Mouse (Mus musculus) embryo, embryonic 11.5 days (tissue): ENCODE measurements around the gene Bbs12.
A peak's percentile ranks its signal among the peaks of the same experiment; 100 is the strongest.

Experiments used
- DNase-seq: peaks from one replicate; pipeline ENCODE4 v3.0.0-alpha.2; 2012; ENCODE audit warnings: low read depth, low spot score

Gene Bbs12

DNA sequence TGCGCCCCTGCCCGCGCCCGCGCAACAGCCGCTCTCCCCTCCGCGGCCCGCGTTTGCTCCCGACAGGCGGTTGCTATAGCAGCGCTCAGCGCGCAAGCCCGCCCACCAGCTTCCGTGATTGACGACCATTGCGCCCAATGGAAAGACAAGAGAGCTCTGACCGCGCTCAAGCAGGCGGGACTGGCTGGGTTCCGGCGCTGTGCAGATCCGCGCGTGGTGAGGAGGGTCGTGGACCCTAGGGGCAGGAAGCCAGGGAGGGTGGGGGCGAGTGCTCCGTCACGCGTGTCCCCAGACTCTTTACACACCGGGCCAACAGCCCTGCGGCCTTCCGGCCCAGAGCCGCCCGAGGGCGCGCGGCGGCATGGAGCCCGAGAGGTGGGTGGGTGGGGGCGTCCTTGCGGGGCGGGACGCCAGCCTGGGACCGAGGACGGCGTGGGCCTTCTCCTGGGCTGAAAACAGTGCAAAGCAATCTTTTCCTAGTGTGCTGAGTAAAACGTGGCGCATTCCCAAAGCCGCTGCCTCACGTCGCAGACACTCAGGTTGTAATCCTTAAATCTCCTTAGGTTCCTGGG lies at the start of gene Bbs12, which contains the start of gene Cetn4:
Bbs12 (plus strand) TSS at position 185 of the 572 bp plus-strand sequence.
Cetn4 (minus strand) TSS at position 339 of the 572 bp plus-strand sequence.
- peak; percentile 92 for DNase-seq

GRCm38 (mm10) chr3:37268338-37268737 lies 44.0 kb upstream of the Bbs12 start:
- no peak for DNase-seq

- no peak for DNase-seq
These were observed 42.4 kb upstream of the Bbs12 start for GRCm38 (mm10) chr3:37269926-37270325.

DNA sequence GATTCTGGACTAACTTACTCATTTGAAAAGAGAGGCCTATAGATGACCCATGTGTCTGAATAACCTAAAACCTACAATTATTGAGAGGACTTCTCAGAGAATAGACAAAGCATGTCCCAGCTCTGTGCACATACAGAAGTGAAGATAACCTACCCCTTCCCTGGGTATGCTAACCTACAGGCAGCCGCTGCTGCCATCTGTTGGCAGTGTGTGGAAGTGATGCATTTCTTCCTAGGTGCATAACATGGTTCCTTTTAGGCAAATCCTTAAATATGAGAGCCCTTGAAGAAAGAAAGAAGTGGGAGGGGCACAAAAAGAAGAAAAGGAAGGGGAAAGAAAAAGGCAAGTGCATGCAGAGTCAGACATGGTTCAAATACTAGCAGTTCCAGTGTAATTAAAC lies 41.1 kb upstream of the Bbs12 start:
- peak; percentile 27 for DNase-seq

GRCm38 (mm10) chr3:37273092-37273491 lies 39.3 kb upstream of the Bbs12 start:
- no peak for DNase-seq

DNA sequence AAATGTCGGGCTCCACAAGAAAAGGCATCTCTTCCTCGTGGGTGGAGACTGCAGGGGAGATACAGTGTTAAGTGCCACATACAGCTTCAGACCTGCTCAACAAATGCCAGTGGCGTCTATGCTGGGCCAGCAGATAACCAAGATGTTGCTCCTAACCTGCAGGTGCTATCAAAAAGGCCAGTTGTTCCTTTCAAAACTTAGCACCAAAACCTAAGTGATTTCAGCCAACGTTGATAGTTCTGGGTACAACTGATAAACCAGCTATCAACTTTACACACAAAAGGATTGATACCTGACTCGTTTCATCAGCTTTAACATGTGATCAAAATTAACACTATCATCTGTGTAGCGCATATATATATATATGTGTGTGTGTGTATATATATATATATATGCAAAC lies 37.7 kb upstream of the Bbs12 start:
- no peak for DNase-seq

- DNase-seq, result no peak
These were observed 32.1 kb upstream of the Bbs12 start for GRCm38 (mm10) chr3:37280221-37280620.

DNA sequence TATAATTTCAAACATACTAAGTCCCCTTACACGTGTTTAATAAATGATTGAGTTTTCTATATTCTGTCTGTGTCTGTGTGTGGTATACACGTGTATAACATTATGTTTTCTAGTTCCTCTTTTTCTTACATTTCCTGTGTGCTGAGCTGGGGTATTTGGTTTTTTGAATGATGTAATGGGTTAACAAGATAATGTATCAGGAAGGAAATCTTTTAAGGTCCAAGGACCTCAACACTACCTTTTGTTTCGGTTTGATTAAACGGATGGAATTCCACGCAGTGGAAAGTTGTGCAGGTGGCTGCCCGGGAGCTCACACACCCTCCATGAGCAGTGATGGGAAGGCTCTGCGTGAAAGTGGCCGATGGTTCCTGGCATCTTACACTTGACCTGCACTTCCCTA lies 31.5 kb upstream of the Bbs12 start:
- no peak for DNase-seq

DNA sequence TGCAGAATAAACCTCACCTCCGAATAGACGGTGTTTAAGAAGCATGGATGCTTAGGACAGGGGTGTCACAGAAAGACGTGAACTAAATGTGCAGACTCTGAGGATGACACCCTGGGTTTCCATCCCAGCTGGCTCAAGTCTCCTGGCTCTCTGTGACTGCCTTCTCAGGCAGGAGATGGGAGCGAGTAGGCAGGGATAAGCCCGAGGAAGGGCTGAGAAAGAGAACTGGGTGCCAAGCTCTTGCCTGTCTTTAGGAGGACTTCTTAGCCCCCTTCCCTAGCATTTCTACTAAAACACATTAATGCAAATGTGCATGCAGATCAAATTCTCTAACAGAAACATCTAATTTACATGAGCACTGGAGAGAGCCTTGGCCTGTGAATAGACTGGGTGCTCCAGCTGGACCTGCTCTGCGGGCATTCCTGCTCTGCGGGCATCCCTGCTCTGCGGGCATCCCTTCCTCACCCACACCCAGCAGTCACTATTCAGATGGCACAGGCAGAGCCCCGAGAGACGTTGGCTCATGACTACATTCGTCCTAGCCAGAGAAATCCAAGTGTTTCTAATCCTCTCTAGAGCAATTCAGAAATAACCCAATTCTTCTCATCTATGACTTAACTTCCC lies 29.9 kb upstream of the Bbs12 start:
- DNase-seq, result no peak

DNA sequence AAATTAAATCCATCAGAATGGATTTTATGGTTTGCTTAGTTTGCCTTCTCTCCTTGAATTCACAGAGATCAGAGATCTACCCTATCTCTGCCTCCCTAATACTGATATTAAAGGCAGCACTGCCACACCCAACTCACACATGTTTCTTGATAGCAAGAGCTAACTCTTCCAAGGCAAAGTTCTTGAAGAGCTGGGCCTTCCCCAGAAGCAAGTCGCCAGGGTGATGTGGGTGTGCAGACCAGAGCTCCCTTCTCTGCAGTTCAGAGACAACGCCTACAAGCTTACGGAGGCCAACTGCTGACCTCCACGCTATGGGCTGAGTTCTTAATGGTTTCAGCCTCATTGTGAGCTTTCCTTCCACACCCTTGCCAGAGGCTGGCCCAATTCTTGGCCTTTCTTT lies 29.1 kb upstream of the Bbs12 start:
- no peak for DNase-seq

GRCm38 (mm10) chr3:37289237-37289636 lies 23.1 kb upstream of the Bbs12 start:
- DNase-seq, result no peak

DNA sequence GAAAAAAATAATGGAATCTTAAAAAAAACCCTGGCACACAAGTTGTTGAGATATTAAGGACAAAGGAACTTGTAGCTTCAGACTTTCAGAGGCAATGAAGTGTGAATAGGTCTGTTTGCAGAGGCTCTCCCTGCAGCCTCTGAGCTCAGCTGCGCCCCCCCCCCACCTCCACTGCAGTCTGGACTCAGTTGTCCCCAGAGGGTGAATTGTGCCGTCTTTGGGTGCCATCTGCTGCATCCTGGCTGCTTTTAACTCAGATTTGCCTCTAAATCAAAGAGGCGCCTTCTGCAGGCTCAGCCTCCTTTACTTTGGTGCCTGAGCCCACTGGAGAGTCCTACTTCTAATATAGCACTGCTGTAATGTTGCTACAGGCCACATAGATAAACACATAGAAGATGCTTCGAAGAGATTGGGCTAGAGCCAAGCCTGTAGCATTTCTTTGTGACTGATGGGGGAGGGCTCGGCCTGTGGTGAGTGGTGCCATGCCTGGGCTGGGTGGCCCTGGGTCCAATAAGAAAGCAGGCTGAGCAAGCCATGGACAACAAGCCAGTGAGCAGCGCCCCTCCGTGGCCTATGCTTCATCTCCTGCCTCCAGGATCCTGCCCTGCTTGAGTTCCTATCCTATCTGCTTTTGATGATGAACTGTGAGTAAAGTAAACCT lies 21.3 kb upstream of the Bbs12 start:
- DNase-seq, result no peak

DNA sequence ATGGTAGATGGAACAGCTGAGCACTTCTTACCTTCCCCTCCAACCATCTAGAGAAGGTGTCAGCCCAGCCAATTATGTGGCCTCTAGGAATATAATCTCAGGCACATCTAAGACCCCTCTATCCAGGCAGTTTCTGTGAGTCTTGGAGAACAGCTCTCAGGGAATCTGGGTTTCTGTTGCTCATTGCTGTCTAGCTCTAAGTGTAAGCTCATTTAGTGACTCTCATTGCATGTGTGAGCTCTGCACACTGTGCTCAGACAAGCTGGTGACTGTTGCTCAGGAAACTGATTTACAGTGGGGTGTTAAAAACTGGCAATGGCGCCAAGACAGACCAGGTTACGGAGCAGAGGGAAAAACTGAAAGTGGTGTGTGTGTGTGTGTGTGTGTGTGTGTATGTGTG lies 20.4 kb upstream of the Bbs12 start:
- DNase-seq, result no peak

- DNase-seq, result no peak
These were observed 19.7 kb upstream of the Bbs12 start for GRCm38 (mm10) chr3:37292654-37293053.

DNA sequence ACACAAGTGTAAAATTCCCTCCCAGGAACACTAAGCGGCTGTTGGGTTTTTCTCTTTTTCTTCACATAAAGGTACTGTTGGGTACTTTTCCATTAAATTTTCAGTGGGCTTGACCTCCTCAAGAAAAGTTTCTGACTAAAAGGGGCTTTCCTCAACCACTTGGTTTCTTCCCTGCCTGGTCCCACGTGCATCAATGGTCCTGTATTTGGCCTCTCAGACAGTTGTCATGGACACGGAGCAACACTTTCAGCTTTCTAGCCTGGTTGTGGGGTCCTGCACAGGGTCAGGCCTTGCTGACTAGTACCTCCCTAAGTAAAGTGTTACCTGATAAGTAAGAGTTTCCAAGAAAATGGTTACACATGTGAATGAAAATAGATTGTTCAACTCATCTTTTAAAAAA lies 12.9 kb upstream of the Bbs12 start:
- no peak for DNase-seq

DNA sequence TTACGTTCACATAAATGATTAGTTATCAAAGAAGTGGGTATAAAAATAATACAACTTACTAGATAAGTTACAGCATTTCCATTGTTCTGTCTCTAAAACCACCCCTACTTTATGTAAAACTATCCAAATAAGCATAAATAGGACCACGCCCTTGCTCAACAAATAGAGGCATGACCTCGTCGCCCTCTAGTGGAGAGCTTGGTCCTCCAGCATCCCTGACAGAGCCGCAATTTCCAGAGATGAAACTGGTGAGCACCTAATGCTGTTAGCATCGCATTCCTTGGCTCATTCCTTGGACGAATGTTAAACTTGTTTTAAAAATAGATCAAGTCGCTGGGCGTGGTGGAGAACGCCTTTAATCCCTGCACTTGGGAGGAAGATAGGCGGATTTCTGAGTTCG lies 9.7 kb upstream of the Bbs12 start:
- peak; percentile 36 for DNase-seq

DNA sequence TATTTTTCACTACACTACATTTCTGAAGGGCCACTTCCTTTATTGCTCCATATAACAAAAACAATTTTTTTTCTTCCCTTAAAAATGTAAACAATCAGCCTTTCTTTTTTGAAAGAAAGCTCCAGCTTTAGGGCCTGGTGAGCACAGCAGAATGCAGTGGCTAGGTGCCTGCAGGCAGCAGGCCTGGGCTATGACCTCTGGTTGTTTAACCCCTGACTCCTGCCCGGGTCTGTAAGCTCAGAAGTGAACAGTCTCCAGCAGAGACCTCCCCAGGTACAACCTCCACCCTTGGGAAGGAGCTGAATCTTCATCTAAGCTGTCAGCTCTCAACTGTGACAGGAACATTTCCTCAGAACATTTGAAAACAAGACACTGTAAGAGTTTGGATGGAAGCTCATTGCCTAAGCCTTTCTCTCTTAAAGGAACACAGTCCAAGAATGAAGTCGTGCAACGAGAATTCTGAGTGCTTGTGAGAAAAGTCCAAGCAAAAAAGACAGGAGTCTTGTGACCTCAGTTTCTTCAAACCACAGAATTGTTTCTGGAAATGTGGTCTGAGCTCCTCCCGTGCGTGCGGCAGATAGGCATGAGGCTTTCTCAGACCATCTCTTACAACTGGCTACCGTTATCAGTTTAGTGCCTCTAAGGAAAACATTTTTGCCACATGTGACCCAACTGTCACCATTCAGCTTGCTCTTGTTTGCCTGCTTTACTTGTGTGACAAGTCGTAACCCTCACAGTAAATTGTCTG lies 8.8 kb upstream of the Bbs12 start:
- no peak for DNase-seq

GRCm38 (mm10) chr3:37311897-37312369 lies 421 bp upstream of the Bbs12 start:
- DNase-seq, result no peak

DNA sequence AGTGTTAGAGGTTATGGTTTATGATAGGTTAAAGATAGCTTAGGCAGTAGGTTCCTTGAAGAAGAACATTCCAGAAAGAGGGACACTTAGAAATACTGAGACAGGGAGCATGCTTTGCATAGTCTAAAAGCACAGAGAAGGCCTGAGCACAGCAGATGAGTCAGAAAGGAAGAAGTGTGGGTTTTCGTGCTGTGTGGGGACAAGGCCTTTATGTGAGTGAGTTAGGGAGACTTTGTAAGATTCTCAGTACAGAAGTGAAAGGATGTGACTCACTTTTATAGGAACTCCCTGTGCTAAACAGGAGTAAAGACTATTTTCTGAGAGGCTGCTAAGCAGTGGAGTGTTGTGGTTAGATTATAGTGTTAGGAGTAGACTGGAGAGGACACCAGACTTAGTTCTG lies 1.0 kb downstream of the Bbs12 start:
- DNase-seq, result no peak

DNA sequence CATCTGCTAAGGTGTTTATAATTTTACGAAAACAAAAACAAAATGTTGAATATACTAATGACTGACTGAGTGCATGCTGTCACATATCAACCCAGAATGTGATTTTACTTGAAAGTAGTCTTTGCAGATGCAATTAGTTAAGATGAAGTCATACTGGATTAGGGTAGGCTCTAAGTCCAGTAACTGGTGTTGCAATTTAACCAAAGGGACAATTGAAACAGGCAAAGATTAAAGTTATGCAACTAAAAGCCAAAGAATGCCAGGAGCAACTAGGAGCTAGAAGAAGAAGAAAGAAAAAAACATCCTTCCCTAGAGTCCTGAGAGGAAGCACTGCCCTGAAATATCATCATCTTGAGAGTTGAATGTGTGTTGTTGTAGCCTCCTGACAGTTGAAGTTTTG lies 3.9 kb downstream of the Bbs12 start:
- no peak for DNase-seq

- no peak for DNase-seq
These were observed 12.0 kb downstream of the Bbs12 start for GRCm38 (mm10) chr3:37324310-37324709.
